Mouse (Mus musculus): ENCODE data around the gene P4htm. TPM values are rescaled to one million over a fixed set of nuclear protein-coding genes. Genes with fewer than 3 reads are reported as not detected.

P4htm gene
- total and polyA plus RNA-seq, 3 experiments: 0.08 to 0.22 TPM; not detected in 1

GRCm38 (mm10) chr9:108564131-108564530 is 33.3 kb downstream of the P4htm start (continued):
- TF ChIP-seq ELF1 (IDR thresholded peaks at IDR 0.05; ENCODE audit: low read depth, low read length): no peak
- TF ChIP-seq E2F4 (IDR thresholded peaks at IDR 0.05; ENCODE audit: borderline replicate concordance, low read depth, low read length): no peak
- TF ChIP-seq TCF12 (IDR thresholded peaks at IDR 0.05; ENCODE audit: low read depth, low read length): no peak
- TF ChIP-seq MAX (IDR thresholded peaks at IDR 0.05; ENCODE audit: low read length): 0 out of 2 replicates have a peak, but pooled peaks have one; percentile 27
- no peak for TF ChIP-seq MYC (IDR thresholded peaks at IDR 0.05; ENCODE audit: low read depth, low read length)
- no peak for TF ChIP-seq TAL1 (IDR thresholded peaks at IDR 0.05; ENCODE audit: low read length)
- no peak for TF ChIP-seq USF1 (IDR thresholded peaks at IDR 0.05; ENCODE audit: low read depth, low read length)
- TF ChIP-seq JUND (IDR thresholded peaks at IDR 0.05; ENCODE audit: low read depth, low read length): no peak
- no peak for TF ChIP-seq ZNF384 (IDR thresholded peaks at IDR 0.05; ENCODE audit: low read depth, low read length)
- TF ChIP-seq POLR2AphosphoS5 (IDR thresholded peaks at IDR 0.05; ENCODE audit: borderline replicate concordance, low read depth, low read length): no peak
- TF ChIP-seq CHD1 (IDR thresholded peaks at IDR 0.05; ENCODE audit: low read depth, low read length): no peak
- TF ChIP-seq USF2 (IDR thresholded peaks at IDR 0.05; ENCODE audit: borderline replicate concordance in 1 of 2, insufficient read depth in 1 of 2, low read depth in 1 of 2, low read length in 2 of 2): no peak

GRCm38 (mm10) chr9:108563671-108564070 is 33.8 kb downstream of the P4htm start:
- Histone ChIP-seq H3K4me1 (ENCODE audit: control insufficient read depth in 1 of 2, insufficient read depth in 2 of 2, low read length in 2 of 2) (peaks cover 0 to 38% of the 10 kb centered on the region in 2 experiments; a peak in 3 of 4 replicates), H3K4me3 (ENCODE audit: control insufficient read depth in 1 of 2, insufficient read depth in 1 of 2, low read depth in 2 of 2, low read length in 2 of 2) (no peak overlapping the region), H3K9ac (ENCODE audit: control insufficient read depth, low read depth, low read length, poor library complexity, severe bottlenecking) (no peak overlapping the region), H3K36me3 (ENCODE audit: control insufficient read depth in 1 of 2, insufficient read depth in 2 of 2, low read length in 2 of 2) (peaks cover 8 to 31% of the 10 kb centered on the region in 2 experiments), H3K27ac (ENCODE audit: control insufficient read depth, low read depth, low read length) (no peak overlapping the region), H3K27me3 (ENCODE audit: control insufficient read depth in 1 of 2, insufficient read depth in 2 of 2, low read length in 2 of 2) (no peaks in the 10 kb centered on the region), H3K79me2 (ENCODE audit: control insufficient read depth, insufficient read depth, low read length, poor library complexity) (peaks cover 37% of the 10 kb centered on the region), H3K9me3 (replicated peaks; ENCODE audit: insufficient read depth, low read length) (no peaks in the 10 kb centered on the region)
- DNase-seq (ENCODE audit: low read depth, low spot score): no peak
- TF ChIP-seq RCOR1 (IDR thresholded peaks at IDR 0.05; ENCODE audit: low read depth, low read length) (no peak), MAFK (IDR thresholded peaks at IDR 0.05; ENCODE audit: borderline replicate concordance, low read depth, low read length) (no peak), NELFE (IDR thresholded peaks at IDR 0.05; ENCODE audit: low read depth, low read length) (no peak), CHD2 (IDR thresholded peaks at IDR 0.05; ENCODE audit: low read length) (no peak), MXI1 (IDR thresholded peaks at IDR 0.05; ENCODE audit: low read depth, low read length) (no peak), TBP (IDR thresholded peaks at IDR 0.05; ENCODE audit: low read depth, low read length) (no peak)

DNA sequence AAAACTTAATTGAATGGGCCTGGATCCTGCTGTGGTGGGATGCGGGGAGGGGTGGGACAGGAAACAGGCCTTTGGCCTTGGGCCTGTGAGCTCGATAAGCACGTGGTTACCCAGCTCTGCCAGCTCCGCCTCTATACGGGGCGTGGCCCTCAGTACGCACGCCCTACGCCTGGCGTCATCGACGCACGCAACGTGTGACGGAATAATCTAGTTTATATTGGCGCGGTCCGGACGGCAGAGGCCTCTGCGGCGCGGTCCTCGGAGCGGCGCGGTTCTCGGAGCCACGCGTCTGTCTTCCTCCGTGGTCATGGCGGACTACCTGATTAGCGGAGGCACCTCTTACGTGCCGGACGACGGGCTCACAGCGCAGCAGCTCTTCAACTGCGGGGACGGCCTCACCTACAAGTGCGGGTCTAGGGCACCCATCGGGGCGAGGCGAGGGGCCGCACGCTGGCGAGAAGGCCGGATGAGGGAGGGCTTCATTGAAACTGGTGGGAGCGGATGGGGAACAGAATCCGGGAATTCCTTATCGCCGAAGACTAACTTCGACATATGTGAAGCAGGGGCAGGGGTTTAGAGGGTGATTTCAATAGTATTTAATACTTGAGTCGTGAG is 37.1 kb downstream of the P4htm start, which contains the start of gene Impdh2:
TSS of gene Impdh2 (plus strand) at position 60 of the 615 bp plus-strand sequence.
- DNase-seq (ENCODE audit: low read depth, low spot score): peak; percentile 99
- H3K4me1 ChIP-seq (ENCODE audit: control insufficient read depth in 1 of 2, insufficient read depth in 2 of 2, low read length in 2 of 2): peaks cover 0 to 26% of the 10 kb centered on the region in 2 experiments; a peak in 3 of 4 replicates
- TF ChIP-seq MAZ (IDR thresholded peaks at IDR 0.05; ENCODE audit: low read depth, low read length): peak; percentile 85; the same call in 1 of the 2 replicates
- TF ChIP-seq UBTF (IDR thresholded peaks at IDR 0.05; ENCODE audit: borderline replicate concordance, insufficient read depth, low read depth, low read length): no peak
- TF ChIP-seq ZKSCAN1 (IDR thresholded peaks at IDR 0.05; ENCODE audit: low read depth, low read length): no peak
- peak; percentile 42; the same call in 1 of the 2 replicates for TF ChIP-seq ELF1 (IDR thresholded peaks at IDR 0.05; ENCODE audit: low read depth, low read length)
- TF ChIP-seq RAD21 (IDR thresholded peaks at IDR 0.05; ENCODE audit: low read depth, low read length): no peak
- TF ChIP-seq ZNF384 (IDR thresholded peaks at IDR 0.05; ENCODE audit: low read depth, low read length): no peak
- no peak for TF ChIP-seq CHD2 (IDR thresholded peaks at IDR 0.05; ENCODE audit: low read length)
- peak; percentile 47; the same call in 1 of the 2 replicates for TF ChIP-seq KAT2A (conservative IDR thresholded peaks at IDR 0.05; ENCODE audit: low read depth, low read length)
- no peak for TF ChIP-seq CTCF (IDR thresholded peaks at IDR 0.05 in 2 of 3, conservative IDR thresholded peaks at IDR 0.05 in 1 of 3; ENCODE audit: control insufficient read depth in 1 of 3, insufficient read depth in 1 of 3, low read depth in 2 of 3, low read length in 3 of 3, poor library complexity in 1 of 3, severe bottlenecking in 1 of 3)
- peak; percentile 95 to 98 for TF ChIP-seq POLR2A (IDR thresholded peaks at IDR 0.05; ENCODE audit: control insufficient read depth in 1 of 2, insufficient read depth in 1 of 2, low read depth in 1 of 2, low read length in 2 of 2, poor library complexity in 1 of 2)
- peak; percentile 97 for TF ChIP-seq SIN3A (IDR thresholded peaks at IDR 0.05; ENCODE audit: low read length)
- TF ChIP-seq MXI1 (IDR thresholded peaks at IDR 0.05; ENCODE audit: low read depth, low read length): peak; percentile 98
- peak; percentile 80 for TF ChIP-seq HCFC1 (IDR thresholded peaks at IDR 0.05; ENCODE audit: low read depth, low read length)
- TF ChIP-seq MEF2A (IDR thresholded peaks at IDR 0.05; ENCODE audit: extremely low read depth, insufficient replicate concordance, low read depth, low read length, poor library complexity, severe bottlenecking): no peak
- TF ChIP-seq E2F4 (IDR thresholded peaks at IDR 0.05; ENCODE audit: borderline replicate concordance, low read depth, low read length): no peak

More for the DNA sequence above, 37.1 kb downstream of the P4htm start, which contains the start of gene Impdh2:
- H3K27me3 ChIP-seq (ENCODE audit: control insufficient read depth in 1 of 2, insufficient read depth in 2 of 2, low read length in 2 of 2): no peaks in the 10 kb centered on the region
- H3K9ac ChIP-seq (ENCODE audit: control insufficient read depth, low read depth, low read length, poor library complexity, severe bottlenecking): peak within 1 kb of the TSS; percentile 94
- H3K79me2 ChIP-seq (ENCODE audit: control insufficient read depth, insufficient read depth, low read length, poor library complexity): peaks cover 20% of the 10 kb centered on the region
- H3K4me3 ChIP-seq (ENCODE audit: control insufficient read depth in 1 of 2, insufficient read depth in 1 of 2, low read depth in 2 of 2, low read length in 2 of 2): peak within 1 kb of the TSS; percentile 74 to 95
- H3K36me3 ChIP-seq (ENCODE audit: control insufficient read depth in 1 of 2, insufficient read depth in 2 of 2, low read length in 2 of 2): peaks cover 21 to 26% of the 10 kb centered on the region in 2 experiments
- H3K9me3 ChIP-seq (replicated peaks; ENCODE audit: insufficient read depth, low read length): no peaks in the 10 kb centered on the region
- peak within 1 kb of the TSS; percentile 73 for H3K27ac ChIP-seq (ENCODE audit: control insufficient read depth, low read depth, low read length)
